26 mouse cellular contexts compared by ENCODE assay signal in the genomic region with DNA sequence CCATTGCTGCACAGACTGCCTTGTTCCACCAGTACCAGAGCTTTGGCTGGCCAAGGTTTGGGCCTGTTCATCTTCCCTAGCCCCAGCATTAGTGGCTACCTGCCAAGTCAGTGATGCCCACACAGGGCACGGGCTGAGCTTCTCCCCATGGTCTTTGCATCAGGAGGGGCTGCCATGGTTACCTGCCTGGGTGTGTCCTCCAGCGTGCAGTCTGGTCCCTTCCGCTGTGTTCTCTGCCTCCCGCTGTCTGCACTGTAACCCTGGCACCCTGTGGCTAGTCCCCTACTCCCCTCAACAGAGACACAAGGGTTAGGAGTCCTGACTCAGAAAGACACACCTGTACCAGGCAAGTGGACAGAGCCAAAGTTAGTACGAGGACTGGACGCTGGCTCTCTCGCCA. TPM values are rescaled to one million over a fixed set of nuclear protein-coding genes. Genes with fewer than 3 reads are reported as not detected.
A peak's percentile ranks its signal among the peaks of the same experiment; 100 is the strongest.
DNase-seq lines count a peak whose midpoint lies in the region; ATAC-seq and TF ChIP-seq lines count a peak whose summit lies in the region.
"Had no signal": no experiment of that assay in that cellular context is flagged by ENCODE, and none has a peak within 500 bp of the region (broad histone marks: within the 10 kb centered on the region; RNA-seq: fewer than 3 reads in every experiment).

No protein-coding gene starts in this region.

- 0 out of 2 replicates have a peak, but pooled peaks have one; percentile 31 for ATAC-seq in forebrain, embryonic 15.5 days (replicated peaks)
- ATAC-seq in forebrain, embryonic 14.5 days = no peak
- peak; percentile 24; the same call in 1 of the 2 replicates for ATAC-seq in limb, embryonic 14.5 days (ENCODE audit: low FRiP score, low read depth)
- ATAC-seq in limb, embryonic 15.5 days (ENCODE audit: insufficient number of reproducible peaks, low FRiP score, low TSS enrichment, low read depth) = peak; percentile 52
- ATAC-seq: forebrain, embryonic 16.5 days; hindbrain, embryonic 16.5 days; midbrain, embryonic 15.5 days had no signal

- no peak for TF ChIP-seq POLR2A in limb, embryonic 14.5 days (IDR thresholded peaks at IDR 0.05; ENCODE audit: borderline replicate concordance, extremely low read depth, insufficient read depth, insufficient read length)

- no peak overlapping the region for H3K9ac ChIP-seq in forebrain, embryonic 15.5 days (replicated peaks)
- H3K9ac ChIP-seq in forebrain, embryonic 14.5 days (ENCODE audit: low read length) = no peak overlapping the region
- H3K9ac ChIP-seq in limb, embryonic 14.5 days (ENCODE audit: low read depth, low read length, severe bottlenecking) = no peak overlapping the region
- no peak overlapping the region for H3K9ac ChIP-seq in limb, embryonic 15.5 days
- H3K9ac ChIP-seq: liver, embryonic 14.5 days; lung, embryonic 14.5 days; midbrain, embryonic 15.5 days had no signal

- no peaks in the 10 kb centered on the region for H3K36me3 ChIP-seq in forebrain, embryonic 15.5 days
- H3K36me3 ChIP-seq in forebrain, embryonic 14.5 days (ENCODE audit: control insufficient read depth, insufficient read depth, low read length) = no peaks in the 10 kb centered on the region
- H3K36me3 ChIP-seq in limb, embryonic 14.5 days (ENCODE audit: control insufficient read depth, insufficient read depth, low read length) = no peaks in the 10 kb centered on the region
- H3K36me3 ChIP-seq in limb, embryonic 10.5 days = no peaks in the 10 kb centered on the region
- H3K36me3 ChIP-seq in limb, embryonic 15.5 days = no peaks in the 10 kb centered on the region
- H3K36me3 ChIP-seq: G1E; heart, embryonic 13.5 days; midbrain, embryonic 10.5 days; midbrain, embryonic 15.5 days had no signal

- no peak overlapping the region for H3K4me2 ChIP-seq in forebrain, embryonic 15.5 days (replicated peaks)
- no peak overlapping the region for H3K4me2 ChIP-seq in forebrain, embryonic 14.5 days (ENCODE audit: low read length)
- no peak overlapping the region for H3K4me2 ChIP-seq in limb, embryonic 14.5 days (replicated peaks; ENCODE audit: low read depth, low read length, severe bottlenecking)
- H3K4me2 ChIP-seq in limb, embryonic 15.5 days = no peak overlapping the region
- H3K4me2 ChIP-seq: lung, embryonic 14.5 days; midbrain, embryonic 15.5 days had no signal

- H3K9me3 ChIP-seq in forebrain, embryonic 15.5 days = no peaks in the 10 kb centered on the region
- H3K9me3 ChIP-seq in forebrain, embryonic 14.5 days (replicated peaks; ENCODE audit: control insufficient read depth, low read length) = no peaks in the 10 kb centered on the region
- H3K9me3 ChIP-seq in limb, embryonic 14.5 days (ENCODE audit: control insufficient read depth, low read length) = no peaks in the 10 kb centered on the region
- H3K9me3 ChIP-seq in limb, embryonic 10.5 days (replicated peaks) = no peaks in the 10 kb centered on the region
- H3K9me3 ChIP-seq in limb, embryonic 15.5 days = no peaks in the 10 kb centered on the region
- H3K9me3 ChIP-seq: heart, embryonic 13.5 days; midbrain, embryonic 10.5 days; midbrain, embryonic 15.5 days had no signal

- H3K4me1 ChIP-seq in forebrain, embryonic 15.5 days = no peaks in the 10 kb centered on the region
- no peaks in the 10 kb centered on the region for H3K4me1 ChIP-seq in forebrain, embryonic 14.5 days (ENCODE audit: control insufficient read depth, insufficient read depth, low read length)
- H3K4me1 ChIP-seq in limb, embryonic 14.5 days (ENCODE audit: control insufficient read depth, insufficient read depth, low read length) = peaks cover 6% of the 10 kb centered on the region; the same call in 1 of the 2 replicates
- peaks cover 16% of the 10 kb centered on the region for H3K4me1 ChIP-seq in limb, embryonic 10.5 days
- peaks cover 13% of the 10 kb centered on the region for H3K4me1 ChIP-seq in limb, embryonic 15.5 days
- H3K4me1 ChIP-seq: midbrain, embryonic 10.5 days; midbrain, embryonic 15.5 days had no signal

- no peak overlapping the region for H3K27ac ChIP-seq in forebrain, embryonic 15.5 days (replicated peaks)
- H3K27ac ChIP-seq in forebrain, embryonic 14.5 days (ENCODE audit: low read depth, low read length) = no peak overlapping the region
- no peak overlapping the region for H3K27ac ChIP-seq in limb, embryonic 14.5 days (replicated peaks; ENCODE audit: low read depth, low read length)
- no peak overlapping the region for H3K27ac ChIP-seq in limb, embryonic 10.5 days
- H3K27ac ChIP-seq in limb, embryonic 15.5 days = no peak overlapping the region
- H3K27ac ChIP-seq: heart, adult 2 months; heart, embryonic 13.5 days; liver, embryonic 14.5 days; midbrain, embryonic 10.5 days; midbrain, embryonic 15.5 days had no signal

- WGBS in forebrain, embryonic 15.5 days = 85% methylated on average over 7 of the region's 7 CpGs
- 78% methylated on average over 7 of the region's 7 CpGs for WGBS in forebrain, embryonic 14.5 days
- 87% methylated on average over 7 of the region's 7 CpGs for WGBS in limb, embryonic 14.5 days
- WGBS in limb, embryonic 10.5 days = 83% methylated on average over 7 of the region's 7 CpGs
- WGBS in limb, embryonic 15.5 days = 87% methylated on average over 7 of the region's 7 CpGs

- no peak overlapping the region for H3K4me3 ChIP-seq in forebrain, embryonic 15.5 days
- no peak overlapping the region for H3K4me3 ChIP-seq in forebrain, embryonic 14.5 days (ENCODE audit: low read depth, low read length)
- H3K4me3 ChIP-seq in limb, embryonic 14.5 days (replicated peaks; ENCODE audit: low read length) = no peak overlapping the region
- no peak overlapping the region for H3K4me3 ChIP-seq in limb, embryonic 10.5 days
- H3K4me3 ChIP-seq in limb, embryonic 15.5 days = no peak overlapping the region
- H3K4me3 ChIP-seq: heart, adult 2 months; heart, embryonic 13.5 days; midbrain, embryonic 10.5 days; midbrain, embryonic 15.5 days had no signal

- H3K27me3 ChIP-seq in forebrain, embryonic 15.5 days = no peaks in the 10 kb centered on the region
- no peaks in the 10 kb centered on the region for H3K27me3 ChIP-seq in forebrain, embryonic 14.5 days (replicated peaks; ENCODE audit: control insufficient read depth, insufficient read depth, low read length)
- H3K27me3 ChIP-seq in limb, embryonic 14.5 days (ENCODE audit: control insufficient read depth, insufficient read depth, low read length) = 0 out of 2 replicates have a peak, but pooled peaks cover 6% of the 10 kb centered on the region
- H3K27me3 ChIP-seq in limb, embryonic 10.5 days (ENCODE audit: low read depth, poor library complexity, severe bottlenecking) = peaks cover 33% of the 10 kb centered on the region
- peaks cover 8% of the 10 kb centered on the region; the same call in 1 of the 2 replicates for H3K27me3 ChIP-seq in limb, embryonic 15.5 days
- H3K27me3 ChIP-seq: midbrain, embryonic 15.5 days had no signal

- no peak for DNase-seq in forebrain, embryonic 14.5 days (ENCODE audit: low spot score)
- no peak for DNase-seq in limb, embryonic 14.5 days (ENCODE audit: low spot score)
- no peak for DNase-seq in limb, embryonic 10.5 days (ENCODE audit: low spot score)
- DNase-seq in ES-CJ7 (ENCODE audit: low read depth, low spot score) = peak; percentile 59
- no peak for DNase-seq in layer of hippocampus, adult 11-12 months (ENCODE audit: low spot score)
- DNase-seq: adrenal gland, postnatal 10 days; cerebellum, adult 9-10 months; heart, adult 2 months; heart, postnatal 10 days; kidney, adult 8-10 months; kidney, postnatal 14 days; liver; lung, embryonic 14.5 days; right cerebral cortex, adult 18-20 months; spleen, adult 18-20 months; thymus, adult 2 months; thymus, postnatal 4 days had no signal

RNA-seq across cellular contexts. Expression of gene Gli2, which starts 24.5 kb away (rescaled TPM):
- 4.0 and 5.4 TPM in 2 replicates for polyA plus RNA-seq in forebrain, embryonic 15.5 days (2015; fragmentation: Nextera tagmentation; extraction: Ambion mirVana)
- 3.3 and 4.1 TPM in 2 replicates for polyA plus RNA-seq in forebrain, embryonic 14.5 days (2014; fragmentation: Nextera tagmentation; extraction: Ambion mirVana)
- polyA plus RNA-seq in limb, embryonic 14.5 days (2012; rRNA removed) = 31.5 and 45.6 TPM in 2 replicates
- polyA plus RNA-seq in limb, embryonic 14.5 days (2014; fragmentation: Nextera tagmentation; extraction: Ambion mirVana) = 23.0 and 25.4 TPM in 2 replicates
- polyA plus RNA-seq in limb, embryonic 10.5 days (2016; fragmentation: Nextera tagmentation; extraction: Ambion mirVana) = 16.6 and 17.5 TPM in 2 replicates
- polyA plus RNA-seq in limb, embryonic 15.5 days (2015; fragmentation: Nextera tagmentation; extraction: Ambion mirVana) = 14.5 and 15.7 TPM in 2 replicates
- polyA plus RNA-seq: G1E had no signal
